Mouse (Mus musculus) forebrain, postnatal 0 days (tissue): Measurements from ENCODE around the gene Sugt1. TPM values are rescaled to one million over a fixed set of nuclear protein-coding genes. Genes with fewer than 3 reads are reported as not detected.
A peak's percentile ranks its signal among the peaks of the same experiment; 100 is the strongest.

Experiments
- ATAC-seq: fragments of 200-750 bp; cut with Nextera tagmentation; 2 replicates; pipeline ENCODE4 v1.8.0; 2017; ENCODE audit warnings: mild to moderate bottlenecking, moderate library complexity
- DNase-seq: peaks from one replicate; pipeline ENCODE4 v3.0.0-alpha.2; 2015
- H3K27ac ChIP-seq: fragments of 300-500 bp; sonication (generic); 2 replicates; pipeline ENCODE4 v1.5.1; 2014; ENCODE audit warnings: low read depth, mild to moderate bottlenecking, antibody characterized with exemption, low read length, moderate library complexity, mixed read lengths
- H3K27me3 ChIP-seq: fragments of 300-500 bp; sonication (generic); 2 replicates; pipeline ENCODE4 v1.6.1; 2014; ENCODE audit warnings: mild to moderate bottlenecking, low read length, mixed read lengths; ENCODE audit not compliant: insufficient read depth
- H3K36me3 ChIP-seq: fragments of 300-500 bp; sonication (generic); 2 replicates; pipeline ENCODE4 v1.6.1; 2014; ENCODE audit warnings: mild to moderate bottlenecking, moderate library complexity; ENCODE audit not compliant: insufficient read depth
- H3K4me1 ChIP-seq: fragments of 300-500 bp; sonication (generic); 2 replicates; pipeline ENCODE4 v1.6.1; 2014; ENCODE audit warnings: antibody characterized with exemption; ENCODE audit not compliant: insufficient read depth
- H3K4me2 ChIP-seq: fragments of 300-500 bp; sonication (generic); 2 replicates; pipeline ENCODE4 v1.6.1; 2014; ENCODE audit warnings: low read depth, mild to moderate bottlenecking, moderate library complexity
- H3K4me3 ChIP-seq: fragments of 300-500 bp; sonication (generic); 2 replicates; pipeline ENCODE4 v1.5.1; 2014; ENCODE audit warnings: low read depth, low read length, mixed read lengths
- H3K9ac ChIP-seq: fragments of 300-500 bp; sonication (generic); 2 replicates; pipeline ENCODE4 v1.6.1; 2014; ENCODE audit warnings: mild to moderate bottlenecking
- H3K9me3 ChIP-seq: fragments of 300-500 bp; sonication (generic); 2 replicates; pipeline ENCODE4 v1.6.1; 2016; ENCODE audit warnings: low read length
- CTCF ChIP-seq: sonication (generic); IDR thresholded peaks from 2 replicates; pipeline ENCODE4 v1.5.1; 2016; ENCODE audit warnings: antibody characterized with exemption, control low read depth, low read depth
- WGBS: fragments of 180-500 bp; shearing (Covaris S2); extraction: QIAGEN DNeasy Blood & Tissue Kit; methylation state at CpG from one replicate; pipeline ENCODE4 v1.1.7; 2014; 5-methylcytosine and 5-hydroxymethylcytosine counted together
- polyA plus RNA-seq: library from polyadenylated mRNA; unstranded; fragments of >200 nt; fragmentation: Nextera tagmentation; extraction: Ambion mirVana; gene quantifications from 2 replicates; pipeline ENCODE4 v1.2.1, GENCODE M21; 2015
- total RNA-seq: library from RNA; depleted of rRNA; stranded (reverse); fragments of >200 nt; gene quantifications from 2 replicates; pipeline ENCODE4 v1.2.3, GENCODE M21; 2014

Gene Sugt1
- total and polyA plus RNA-seq, 2 experiments from 2014 or later = 41.5 to 93.7 TPM

DNA sequence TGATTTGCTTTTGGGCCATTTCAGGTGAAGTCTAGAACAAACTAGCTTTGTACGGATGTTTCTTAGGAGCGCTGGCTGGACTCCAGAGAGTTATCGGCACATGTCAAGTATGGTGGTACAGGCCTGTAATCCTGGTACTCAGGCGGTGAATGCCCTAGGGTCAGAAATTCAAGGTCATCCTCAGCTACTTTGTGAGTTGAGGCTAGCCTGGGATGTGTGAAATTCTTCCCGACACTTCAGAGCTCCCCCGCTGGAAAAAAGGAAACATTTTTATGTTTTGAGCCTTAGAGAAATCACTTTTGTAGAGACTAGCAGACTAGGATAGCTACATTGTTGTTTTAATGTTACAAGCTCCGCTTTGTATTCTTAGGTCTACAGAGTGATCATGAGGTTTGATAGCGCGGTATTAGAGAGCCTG is 1.1 kb downstream of the Sugt1 start:
- WGBS = 87% methylated on average over 9 of the region's 9 CpGs
- Histone ChIP-seq H3K27me3 (no peaks in the 10 kb centered on the region), H3K4me3 (peak overlapping the region; percentile 67), H3K4me2 (peak overlapping the region; percentile 59), H3K4me1 (peaks cover 13% of the 10 kb centered on the region), H3K9ac (peak overlapping the region; percentile 72; the same call in 1 of the 2 replicates), H3K9me3 (no peaks in the 10 kb centered on the region), H3K27ac (no peak overlapping the region), H3K36me3 (0 out of 2 replicates have a peak, but pooled peaks cover 3% of the 10 kb centered on the region)
- ATAC-seq (no peak), DNase-seq (no peak)
- TF ChIP-seq CTCF = no peak

GRCm38 (mm10) chr14:79589401-79589800 is 1.9 kb downstream of the Sugt1 start:
- Histone ChIP-seq H3K27me3 (no peaks in the 10 kb centered on the region), H3K4me3 (no peak overlapping the region), H3K9me3 (no peaks in the 10 kb centered on the region), H3K27ac (no peak overlapping the region), H3K36me3 (0 out of 2 replicates have a peak, but pooled peaks cover 3% of the 10 kb centered on the region), H3K9ac (no peak overlapping the region), H3K4me1 (peaks cover 13% of the 10 kb centered on the region), H3K4me2 (no peak overlapping the region)
- no peak for ATAC-seq
- DNase-seq = no peak
- no peak for TF ChIP-seq CTCF
- WGBS = 94% methylated on average over 6 of the region's 6 CpGs

GRCm38 (mm10) chr14:79590916-79591315 is 3.4 kb downstream of the Sugt1 start:
- Histone ChIP-seq H3K27me3 (no peaks in the 10 kb centered on the region), H3K4me2 (no peak overlapping the region), H3K4me1 (peaks cover 13% of the 10 kb centered on the region), H3K4me3 (no peak overlapping the region), H3K9me3 (no peaks in the 10 kb centered on the region), H3K27ac (no peak overlapping the region), H3K36me3 (0 out of 2 replicates have a peak, but pooled peaks cover 8% of the 10 kb centered on the region), H3K9ac (no peak overlapping the region)
- DNase-seq = no peak
- ATAC-seq = no peak
- TF ChIP-seq CTCF = no peak
- 97% methylated on average over 8 of the region's 8 CpGs for WGBS

GRCm38 (mm10) chr14:79591611-79592010 is 4.1 kb downstream of the Sugt1 start:
- TF ChIP-seq CTCF = no peak
- Histone ChIP-seq H3K27me3 (no peaks in the 10 kb centered on the region), H3K4me2 (no peak overlapping the region), H3K4me1 (peaks cover 11% of the 10 kb centered on the region), H3K36me3 (0 out of 2 replicates have a peak, but pooled peaks cover 11% of the 10 kb centered on the region), H3K9ac (no peak overlapping the region), H3K27ac (no peak overlapping the region), H3K4me3 (no peak overlapping the region), H3K9me3 (no peaks in the 10 kb centered on the region)
- no peak for DNase-seq
- no peak for ATAC-seq
- WGBS = 86% methylated on average over 2 of the region's 2 CpGs

DNA sequence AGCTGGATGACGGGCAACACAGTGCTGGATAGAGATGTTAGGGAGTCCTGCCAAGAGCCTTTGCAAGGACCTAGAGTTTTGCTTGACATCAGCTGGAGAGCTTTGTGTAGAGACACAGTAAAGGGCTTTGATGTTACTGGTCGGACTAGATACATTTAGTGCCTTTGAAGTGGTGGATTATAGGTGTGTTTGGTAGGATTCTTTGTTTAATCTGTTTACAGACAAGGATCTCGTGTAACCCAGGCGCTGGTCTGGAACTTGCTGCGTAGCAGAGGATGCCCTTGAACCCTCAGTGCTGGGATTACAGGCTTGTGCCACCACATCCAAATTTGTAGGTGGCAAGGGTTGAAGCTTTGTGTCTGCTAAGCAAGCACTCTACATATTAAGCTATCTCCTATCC is 6.6 kb downstream of the Sugt1 start:
- H3K27me3 ChIP-seq = no peaks in the 10 kb centered on the region
- ATAC-seq (no peak), DNase-seq (no peak)
- no peak overlapping the region for H3K9ac ChIP-seq
- WGBS = 80% methylated on average over 5 of the region's 5 CpGs
- H3K4me1 ChIP-seq = peaks cover 3% of the 10 kb centered on the region; the same call in 1 of the 2 replicates
- no peak overlapping the region for H3K27ac ChIP-seq
- H3K4me3 ChIP-seq = no peak overlapping the region
- H3K4me2 ChIP-seq = no peak overlapping the region
- H3K36me3 ChIP-seq = peaks cover 23% of the 10 kb centered on the region
- no peaks in the 10 kb centered on the region for H3K9me3 ChIP-seq
- no peak for TF ChIP-seq CTCF

- Histone ChIP-seq H3K27me3 (no peaks in the 10 kb centered on the region), H3K4me1 (no peaks in the 10 kb centered on the region), H3K4me3 (no peak overlapping the region), H3K27ac (no peak overlapping the region), H3K9me3 (no peaks in the 10 kb centered on the region), H3K9ac (no peak overlapping the region), H3K36me3 (peaks cover 48% of the 10 kb centered on the region), H3K4me2 (no peak overlapping the region)
- ATAC-seq (no peak), DNase-seq (no peak)
- no peak for TF ChIP-seq CTCF
- WGBS = 64% methylated on average over 4 of the region's 4 CpGs
These were observed 9.1 kb downstream of the Sugt1 start for GRCm38 (mm10) chr14:79596602-79597001.

GRCm38 (mm10) chr14:79605881-79606280 is 18.4 kb downstream of the Sugt1 start:
- 77% methylated on average over 2 of the region's 2 CpGs for WGBS
- TF ChIP-seq CTCF = no peak
- no peak overlapping the region for H3K4me3 ChIP-seq
- ATAC-seq (no peak), DNase-seq (no peak)
- no peak overlapping the region for H3K27ac ChIP-seq
- peaks cover 64% of the 10 kb centered on the region for H3K36me3 ChIP-seq
- no peaks in the 10 kb centered on the region for H3K4me1 ChIP-seq
- no peak overlapping the region for H3K9ac ChIP-seq
- H3K4me2 ChIP-seq = no peak overlapping the region
- no peaks in the 10 kb centered on the region for H3K27me3 ChIP-seq
- H3K9me3 ChIP-seq = no peaks in the 10 kb centered on the region
